Mouse (Mus musculus) WW6 (cell line): Measurements from ENCODE around the gene Hoxb9.

Experiments
- DNase-seq: peaks from one replicate; pipeline ENCODE4 v3.0.0-alpha.2; 2013; ENCODE audit warnings: low read depth, low spot score

The Hoxb9 gene

GRCm38 (mm10) chr11:96284774-96285734 lies 13.8 kb downstream of the Hoxb9 start:
- DNase-seq: no peak

DNA sequence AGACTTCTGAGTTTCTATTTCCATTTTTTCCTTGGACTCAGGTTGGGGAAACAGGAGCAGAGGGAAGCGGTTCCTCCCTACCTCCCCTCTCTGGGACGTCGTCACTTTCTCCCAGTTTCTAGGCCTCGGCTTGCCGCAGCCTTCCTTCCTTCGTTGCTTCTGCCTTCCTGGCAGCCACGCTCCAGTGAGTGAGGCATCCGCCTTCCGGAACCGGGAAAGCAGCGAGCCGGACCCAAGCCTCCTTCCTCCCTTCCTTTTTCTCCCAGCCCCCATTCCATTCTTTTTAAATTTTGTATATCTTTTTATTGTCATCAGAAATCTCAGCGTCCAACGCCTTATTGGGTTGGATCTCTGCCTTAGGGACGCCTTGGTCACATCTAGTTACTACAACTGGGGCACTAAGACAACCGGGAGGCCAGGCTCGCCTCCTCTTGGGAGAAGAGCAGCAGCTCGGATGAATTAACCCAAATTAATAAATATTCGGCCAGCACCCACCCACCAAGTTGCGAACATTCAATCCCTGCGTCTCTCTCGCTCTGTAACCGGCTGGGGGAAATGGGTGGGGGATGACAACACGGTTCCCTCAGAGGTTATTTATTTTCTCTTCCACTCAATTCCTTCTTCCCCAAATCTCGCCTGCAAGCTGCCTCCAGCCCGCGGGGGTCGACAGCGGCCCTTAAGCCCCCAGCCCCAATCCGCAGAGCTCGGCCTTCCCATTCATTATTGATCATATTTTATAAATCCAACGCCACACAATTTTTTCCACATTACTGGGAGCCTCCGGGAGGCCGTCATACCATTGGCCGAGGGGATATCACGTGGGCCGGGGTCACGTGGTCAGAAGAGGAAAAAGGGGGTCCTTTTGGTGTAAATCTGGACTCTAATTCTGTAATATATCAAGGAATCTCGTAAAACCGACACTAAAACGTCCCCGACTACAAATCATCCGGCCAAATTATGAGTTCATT lies 14.8 kb downstream of the Hoxb9 start, which contains the start of gene Hoxb7:
TSS of gene Hoxb7 (plus strand) at position 853 of the 968 bp plus-strand sequence.
- no peak for DNase-seq

GRCm38 (mm10) chr11:96286739-96287385 lies 15.6 kb downstream of the Hoxb9 start:
- DNase-seq: no peak

DNA sequence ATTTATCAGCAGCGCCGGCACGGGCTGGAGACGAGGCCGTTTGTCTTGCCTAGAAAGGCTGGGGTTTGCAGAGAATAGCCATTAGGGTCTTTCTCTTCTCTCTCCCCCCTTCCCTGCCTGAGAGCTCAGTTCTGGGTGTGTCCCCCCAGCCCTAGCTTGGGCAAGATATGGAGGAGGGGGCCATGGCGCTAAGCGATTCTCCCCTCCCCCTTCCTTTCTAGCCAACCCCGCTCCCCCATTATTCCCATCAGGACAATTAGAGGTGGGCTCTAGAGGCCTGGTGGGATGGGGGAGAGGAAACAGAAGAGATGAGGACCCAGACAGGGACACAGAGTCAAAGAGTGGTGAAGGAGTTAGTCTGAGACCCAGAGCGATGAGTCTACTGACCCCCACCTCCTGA lies 16.2 kb downstream of the Hoxb9 start:
- DNase-seq: no peak

DNA sequence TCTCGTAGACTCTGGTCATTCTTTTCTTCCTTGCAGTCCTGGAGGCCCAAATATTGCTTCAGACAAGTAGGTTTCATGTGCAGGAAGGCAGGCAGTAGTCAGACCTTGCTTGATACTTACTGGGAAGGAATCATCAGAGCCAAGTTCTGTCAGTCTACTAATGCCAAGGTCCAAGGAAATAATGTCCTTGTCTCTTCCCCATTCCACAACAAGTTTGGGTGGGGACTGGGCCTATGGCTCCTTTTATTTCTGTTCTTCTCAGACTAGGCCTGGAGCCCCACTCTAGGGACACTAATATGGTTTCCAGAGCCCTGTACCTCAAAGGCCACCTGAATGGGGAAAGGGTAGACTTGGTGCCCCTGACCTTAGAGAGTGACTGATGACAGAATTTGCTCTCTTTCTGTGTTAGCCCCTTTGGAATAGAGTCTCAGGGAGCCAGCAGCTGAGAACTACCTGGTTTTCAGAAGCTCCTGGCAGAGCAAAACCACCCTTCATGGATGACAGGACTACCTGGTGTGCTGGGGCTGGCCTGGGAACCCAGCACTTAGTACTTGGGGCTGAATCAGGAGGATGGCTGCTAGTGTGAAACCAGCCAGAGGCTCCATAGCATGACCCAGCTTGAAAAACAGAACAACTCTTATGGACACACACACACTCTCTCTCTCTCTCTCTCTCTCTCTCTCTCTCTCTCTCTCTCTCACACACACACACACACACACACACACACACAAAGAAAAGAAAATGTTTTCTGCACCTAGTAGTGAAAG lies 17.4 kb downstream of the Hoxb9 start:
- DNase-seq: no peak

- no peak for DNase-seq
These were observed 18.0 kb downstream of the Hoxb9 start for GRCm38 (mm10) chr11:96289293-96289692.

GRCm38 (mm10) chr11:96289837-96290236 lies 18.6 kb downstream of the Hoxb9 start:
- DNase-seq: no peak

GRCm38 (mm10) chr11:96290705-96291355 lies 19.6 kb downstream of the Hoxb9 start:
- no peak for DNase-seq

- DNase-seq: no peak
These were observed 20.7 kb downstream of the Hoxb9 start, which contains the start of gene Hoxb6 for GRCm38 (mm10) chr11:96291681-96292564. TSS of gene Hoxb6 (plus strand) at chr11:96292476.

DNA sequence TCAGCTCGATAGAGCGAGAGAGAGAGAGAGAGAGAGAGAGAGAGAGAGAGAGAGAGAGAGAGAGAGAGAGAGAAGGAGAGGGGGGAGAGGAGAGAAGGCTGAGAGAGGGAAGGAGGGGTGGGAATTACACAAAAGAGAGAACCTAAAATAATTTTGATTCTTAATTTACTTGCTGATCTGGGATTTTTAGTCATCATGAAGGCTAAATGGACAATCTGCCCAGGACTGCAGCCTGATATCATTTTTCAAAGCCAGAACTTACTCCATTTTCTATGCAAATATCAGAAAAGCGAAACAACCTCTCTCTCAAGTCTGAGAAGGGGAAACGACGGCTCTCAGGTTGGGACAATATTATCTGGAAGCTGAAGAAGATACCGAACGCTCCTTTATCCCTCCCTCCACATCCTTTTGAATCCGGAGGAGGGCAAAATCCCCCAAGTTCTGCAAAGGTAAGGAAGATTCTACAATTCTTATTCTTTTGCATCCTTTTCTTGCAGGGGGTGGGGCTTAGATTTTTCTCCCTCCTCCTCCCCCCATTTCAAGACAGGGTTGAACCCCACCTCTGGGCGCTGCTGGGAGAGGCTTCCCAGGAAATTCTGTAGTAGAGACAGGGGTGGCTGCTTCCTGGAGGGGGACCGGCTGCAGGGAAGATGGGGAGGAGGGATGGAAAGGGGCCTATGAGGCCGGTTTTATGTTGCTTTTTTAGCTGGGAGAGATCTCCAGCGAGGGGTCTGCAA lies 21.5 kb downstream of the Hoxb9 start:
- no peak for DNase-seq

DNA sequence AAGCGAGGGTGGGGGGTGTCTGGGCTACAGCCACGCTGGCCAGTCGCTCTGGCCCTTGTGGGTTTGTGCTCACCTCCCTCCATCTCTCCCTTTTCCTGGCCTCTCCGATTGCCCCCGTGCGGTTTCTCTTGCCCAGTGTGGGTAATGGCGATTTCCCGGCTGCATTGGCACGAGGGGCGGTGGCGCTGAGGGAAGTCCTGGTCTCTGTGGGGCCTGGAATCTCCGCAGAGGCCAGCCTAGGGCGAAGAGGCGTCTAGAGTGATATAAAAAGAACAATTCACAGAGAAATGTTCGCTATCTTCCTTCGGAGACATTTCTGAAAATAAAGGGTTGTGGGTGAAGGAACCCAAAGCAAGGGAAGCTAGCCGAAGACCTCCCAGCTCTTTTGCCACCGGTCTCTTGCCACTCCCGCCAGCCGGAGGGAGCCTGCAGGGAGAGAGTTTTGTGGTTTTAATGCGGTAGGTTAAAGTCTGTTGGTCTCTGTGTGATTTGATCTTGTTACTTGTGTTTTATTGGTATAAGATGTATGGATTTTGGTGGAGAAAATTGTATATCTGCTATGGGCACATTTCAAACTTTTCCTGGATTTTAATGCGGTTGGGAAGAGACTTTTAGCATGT lies 22.2 kb downstream of the Hoxb9 start:
- no peak for DNase-seq

- DNase-seq: no peak
These were observed 23.2 kb downstream of the Hoxb9 start for GRCm38 (mm10) chr11:96294245-96295091.

DNA sequence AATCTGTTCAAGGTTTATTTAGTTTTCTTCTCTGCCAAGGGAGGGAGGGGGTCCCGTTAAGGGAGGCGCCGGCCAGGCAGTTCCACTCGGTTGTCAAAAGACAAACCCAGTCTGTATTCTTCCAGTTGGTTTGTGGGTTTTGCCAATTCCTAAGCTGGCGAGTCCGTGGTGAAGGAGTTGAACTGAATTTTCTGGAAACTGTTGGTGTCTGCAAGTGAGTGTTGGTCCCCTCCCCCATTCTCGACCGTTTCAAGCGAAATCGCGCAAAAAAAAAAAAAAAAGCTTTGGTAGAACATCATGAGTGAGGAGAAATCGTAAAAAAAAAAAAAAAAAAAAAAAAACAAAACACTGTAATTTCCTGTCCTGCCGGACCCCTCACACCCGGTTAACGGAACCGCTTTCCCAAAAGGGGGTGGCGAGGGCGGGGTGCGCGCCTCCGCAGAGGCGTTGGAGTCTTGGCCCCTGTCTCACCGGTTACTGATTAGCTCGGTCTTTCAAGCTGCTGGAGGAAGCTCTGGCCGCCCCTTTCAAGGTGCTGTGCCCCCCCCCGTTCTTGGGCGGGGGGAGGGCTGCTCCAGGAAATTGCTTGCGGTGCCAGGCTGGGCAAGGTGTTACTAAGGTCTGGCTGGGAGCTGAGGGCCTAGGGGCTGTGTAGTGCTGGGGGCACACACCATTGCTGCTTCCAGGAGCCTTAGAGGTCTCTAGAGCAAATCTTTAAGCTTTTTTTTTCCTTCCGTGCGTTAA lies 24.0 kb downstream of the Hoxb9 start:
- DNase-seq: no peak

DNA sequence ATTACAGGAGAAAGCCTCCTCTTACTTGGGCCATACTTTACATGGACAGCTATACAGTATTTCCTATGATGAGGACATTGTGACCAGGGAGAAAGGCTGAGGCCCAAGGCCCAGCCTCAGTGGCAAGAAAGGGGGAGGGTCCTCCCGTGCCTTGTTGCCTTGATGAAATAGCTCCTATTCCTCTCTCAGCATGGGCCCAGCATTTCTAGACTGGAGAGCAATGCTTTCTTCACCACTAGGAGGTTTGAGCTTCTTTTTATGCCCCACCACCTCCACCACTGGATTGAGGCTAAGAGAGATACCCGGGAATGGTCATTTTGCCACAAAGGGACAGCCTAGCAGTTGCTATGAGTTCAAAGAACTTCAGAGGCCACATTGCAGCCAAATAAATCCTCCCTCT lies 25.7 kb downstream of the Hoxb9 start:
- DNase-seq: no peak

DNA sequence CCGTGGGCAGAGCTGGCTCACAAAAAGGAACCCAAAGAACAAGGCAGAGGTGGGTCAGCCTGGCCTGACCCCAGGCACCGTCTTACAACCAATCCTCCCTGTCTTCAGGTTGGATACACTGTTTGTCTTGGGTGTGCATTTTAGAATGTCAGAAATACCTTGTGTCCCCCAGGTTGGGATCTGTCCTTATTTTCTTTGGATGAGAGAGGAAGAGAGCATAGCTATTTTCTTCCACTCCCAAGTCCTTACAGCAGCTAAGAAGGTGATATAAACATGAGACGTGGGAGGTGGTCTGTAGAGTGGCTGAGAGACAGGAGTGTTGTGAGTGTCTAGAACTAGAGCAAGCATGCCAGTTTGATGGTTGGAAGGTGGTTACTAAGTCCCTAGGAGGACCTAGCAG lies 26.2 kb downstream of the Hoxb9 start:
- no peak for DNase-seq

GRCm38 (mm10) chr11:96297968-96298635 lies 26.8 kb downstream of the Hoxb9 start:
- no peak for DNase-seq
